Mouse (Mus musculus): ENCODE measurements around the gene Klf4.

Klf4 gene

GRCm38 (mm10) chr4:55532407-55533195, at the start of gene Klf4:
TSS of gene Klf4 (minus strand) at chr4:55532466.
- DNase-seq, result peak; percentile 27

GRCm38 (mm10) chr4:55571432-55571831, 39.2 kb upstream of the Klf4 start:
- no peak for DNase-seq

GRCm38 (mm10) chr4:55567986-55568385, 35.7 kb upstream of the Klf4 start:
- no peak for DNase-seq

- DNase-seq, result no peak
These were observed 35.3 kb upstream of the Klf4 start for GRCm38 (mm10) chr4:55567575-55567974.

- no peak for DNase-seq
These were observed 32.1 kb upstream of the Klf4 start for GRCm38 (mm10) chr4:55564317-55564716.

GRCm38 (mm10) chr4:55563050-55563449, 30.8 kb upstream of the Klf4 start:
- no peak for DNase-seq

- no peak for DNase-seq
These were observed 29.8 kb upstream of the Klf4 start for GRCm38 (mm10) chr4:55562062-55562461.

GRCm38 (mm10) chr4:55546869-55547268, 14.6 kb upstream of the Klf4 start:
- DNase-seq, result no peak

GRCm38 (mm10) chr4:55542753-55543152, 10.5 kb upstream of the Klf4 start:
- DNase-seq, result no peak

GRCm38 (mm10) chr4:55541654-55542053, 9.4 kb upstream of the Klf4 start:
- DNase-seq, result no peak

- no peak for DNase-seq
These were observed 9.0 kb upstream of the Klf4 start for GRCm38 (mm10) chr4:55541221-55541620.

GRCm38 (mm10) chr4:55535012-55535411, 2.7 kb upstream of the Klf4 start:
- no peak for DNase-seq

GRCm38 (mm10) chr4:55534510-55534909, 2.2 kb upstream of the Klf4 start:
- no peak for DNase-seq

GRCm38 (mm10) chr4:55533803-55534254, 1.6 kb upstream of the Klf4 start:
- no peak for DNase-seq

GRCm38 (mm10) chr4:55533196-55533802, 1.0 kb upstream of the Klf4 start:
- DNase-seq, result no peak

GRCm38 (mm10) chr4:55531856-55532406, 335 bp downstream of the Klf4 start:
- DNase-seq, result no peak

GRCm38 (mm10) chr4:55531096-55531855, 990 bp downstream of the Klf4 start:
- no peak for DNase-seq

GRCm38 (mm10) chr4:55530731-55531095, 1.6 kb downstream of the Klf4 start:
- no peak for DNase-seq

GRCm38 (mm10) chr4:55530236-55530635, 2.0 kb downstream of the Klf4 start:
- peak; percentile 9 for DNase-seq

GRCm38 (mm10) chr4:55528404-55528803, 3.9 kb downstream of the Klf4 start:
- DNase-seq, result no peak

- no peak for DNase-seq
These were observed 4.3 kb downstream of the Klf4 start for GRCm38 (mm10) chr4:55527931-55528330.

- no peak for DNase-seq
These were observed 5.8 kb downstream of the Klf4 start for GRCm38 (mm10) chr4:55526247-55527115.
